Mouse (Mus musculus) kidney, adult 10 weeks (tissue): ENCODE data around the gene Ranbp10. TPM values are rescaled to one million over a fixed set of nuclear protein-coding genes. Genes with fewer than 3 reads are reported as not detected.

ENCODE experiments used
- polyA plus RNA-seq: library from polyadenylated mRNA; stranded (reverse); fragments of 350-450 nt; fragmentation: Illumina TruSeq; extraction: RNeasy Lipid Tissue Mini Kit (QIAGEN cat#74804); gene quantifications from one replicate; pipeline ENCODE4 v1.2.3, GENCODE M21; 2014; ENCODE audit warnings: low read depth, low replicate concordance

The Ranbp10 gene
- polyA plus RNA-seq: 4.1 TPM

DNA sequence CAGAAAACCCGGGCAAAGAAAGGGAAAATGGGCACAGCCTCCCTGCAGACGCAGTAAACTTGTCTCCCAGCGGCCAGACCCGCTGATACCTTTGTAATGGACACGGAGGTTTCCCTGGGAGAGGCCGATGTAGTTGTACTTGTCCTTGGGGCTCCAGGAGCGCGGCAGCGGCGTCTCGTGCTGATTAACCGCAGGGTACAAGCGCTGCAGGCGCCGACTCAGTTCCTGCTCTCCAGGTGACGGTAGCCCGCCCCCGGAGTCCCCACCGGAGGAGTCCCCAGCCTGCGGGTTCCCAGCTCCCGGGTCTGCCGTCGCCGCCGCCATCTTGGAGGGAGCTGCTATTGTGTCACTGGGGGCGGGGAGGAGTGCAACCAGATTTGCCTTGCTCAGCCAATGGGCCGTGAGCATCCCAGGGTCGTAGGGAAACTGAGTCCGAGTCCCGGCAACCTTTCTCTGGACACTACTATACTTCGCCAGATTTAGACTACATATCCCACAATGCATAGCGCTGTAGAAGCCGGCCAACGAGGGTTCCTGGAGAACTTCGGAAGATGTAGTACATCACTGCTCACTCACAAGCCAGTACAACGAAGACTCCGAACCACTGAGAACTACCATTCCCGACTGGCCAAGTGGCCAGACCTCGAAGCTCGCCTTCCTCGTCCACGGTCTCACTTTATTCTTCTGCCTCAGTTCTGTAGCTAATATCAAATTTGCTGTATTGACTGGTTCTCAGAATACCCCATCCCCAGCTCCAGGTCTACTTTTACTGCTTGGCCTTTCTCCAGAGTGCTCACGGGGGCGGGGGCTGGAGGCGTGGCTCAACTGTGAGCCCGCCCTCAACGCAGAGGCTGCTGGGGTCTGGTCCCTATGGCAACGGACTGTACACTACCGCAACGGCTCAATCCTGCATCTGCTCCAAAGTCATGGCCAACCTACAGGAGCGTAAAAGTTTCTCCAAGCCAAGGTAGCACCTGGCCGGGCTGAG, at the start of gene Ranbp10, which contains the start of gene Tsnaxip1:
TSS of gene Ranbp10 (minus strand) at position 490 of the 988 bp plus-strand sequence.
TSS of gene Tsnaxip1 (plus strand) at position 871 of the 988 bp plus-strand sequence.

DNA sequence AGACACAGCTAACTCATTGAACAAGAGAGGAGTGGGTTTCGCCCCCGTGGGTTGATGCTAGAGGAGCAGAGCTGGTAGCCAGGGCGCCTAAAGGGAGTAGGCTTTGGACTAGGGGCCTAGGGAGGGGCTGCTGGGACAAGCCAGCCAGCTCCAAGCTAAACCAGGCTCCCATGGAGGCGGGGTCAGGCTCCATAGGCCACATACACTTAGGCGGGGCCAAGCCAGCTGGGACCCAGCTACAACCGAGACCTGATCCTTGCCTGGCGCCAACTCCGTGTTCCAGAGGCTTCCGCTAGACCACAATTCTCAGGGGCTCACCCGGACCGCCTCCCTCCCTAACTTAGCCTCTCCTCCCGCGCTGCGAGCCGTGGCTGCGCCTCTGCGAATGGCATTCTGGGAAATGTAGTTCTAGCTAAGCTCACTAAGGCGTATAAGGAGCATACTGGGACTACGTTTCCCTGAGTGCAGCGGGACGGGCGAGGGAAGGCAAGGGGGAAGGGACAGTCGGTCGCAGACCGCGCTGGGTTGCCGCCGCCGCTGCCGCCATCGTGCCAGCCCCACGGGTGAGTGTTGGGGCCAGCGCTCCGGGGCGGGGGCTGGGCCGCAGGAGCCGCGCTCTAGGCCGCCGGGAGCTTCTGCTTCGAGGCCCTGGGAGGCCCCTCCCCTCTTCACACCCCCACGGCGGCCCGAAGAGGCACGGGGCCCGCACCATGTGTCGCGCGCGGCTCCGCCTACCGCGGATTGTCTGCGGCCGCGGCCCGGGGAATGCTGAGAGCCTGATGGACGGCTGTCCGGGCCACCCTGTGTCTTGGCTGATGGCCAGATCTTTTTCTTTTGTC, 33.2 kb upstream of the Ranbp10 start, which contains the start of gene Nutf2:
TSS of gene Nutf2 (plus strand) at position 438 of the 839 bp plus-strand sequence.

DNA sequence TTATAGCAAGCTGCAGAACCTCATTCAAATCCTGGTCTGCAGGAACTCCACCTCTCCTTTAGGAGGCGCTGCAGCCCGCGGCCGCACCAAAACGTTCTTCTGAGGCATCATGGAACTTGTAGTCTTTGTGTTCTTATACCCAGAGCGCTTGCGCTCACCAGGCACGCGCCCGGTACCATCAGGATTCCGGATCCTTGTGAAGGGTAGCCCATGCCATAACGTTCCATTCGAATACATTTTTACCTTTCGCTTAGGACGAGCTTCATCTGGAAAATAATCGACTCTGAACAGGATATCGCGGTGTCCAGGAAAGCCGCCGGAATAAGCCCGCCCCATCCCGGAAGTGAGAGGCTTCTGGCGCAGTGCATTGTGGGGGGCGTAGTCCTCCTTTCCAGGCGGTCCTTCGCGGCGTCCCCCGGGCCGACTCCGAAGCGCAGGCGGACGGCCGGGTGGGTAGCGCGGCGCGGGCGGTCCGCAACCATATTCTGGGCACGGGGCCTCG, 27.6 kb upstream of the Ranbp10 start, which contains the start of gene Thap11:
TSS of gene Thap11 (plus strand) at position 418 of the 502 bp plus-strand sequence.

DNA sequence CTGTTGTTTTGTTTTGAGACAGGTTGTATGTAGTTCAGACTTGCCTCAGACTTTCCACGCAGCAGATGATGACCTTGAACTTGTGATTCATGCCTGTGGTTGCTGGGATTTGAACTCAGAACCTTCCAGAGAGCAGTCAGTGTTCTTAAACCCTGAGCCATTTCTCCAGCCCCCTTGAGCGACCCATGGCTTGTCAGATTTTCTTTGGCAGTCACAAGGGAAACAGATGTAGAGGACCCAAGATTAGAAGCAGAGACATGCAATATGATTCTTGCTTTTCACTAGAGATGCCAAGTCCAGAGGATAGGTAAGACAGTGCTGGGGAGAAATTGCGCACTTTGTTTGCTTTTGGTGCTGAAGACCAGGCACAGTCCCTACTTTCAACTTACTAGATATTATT, 26.0 kb upstream of the Ranbp10 start, which contains the start of gene Cenpt:
TSS of gene Cenpt (minus strand) at position 101 of the 400 bp plus-strand sequence.

DNA sequence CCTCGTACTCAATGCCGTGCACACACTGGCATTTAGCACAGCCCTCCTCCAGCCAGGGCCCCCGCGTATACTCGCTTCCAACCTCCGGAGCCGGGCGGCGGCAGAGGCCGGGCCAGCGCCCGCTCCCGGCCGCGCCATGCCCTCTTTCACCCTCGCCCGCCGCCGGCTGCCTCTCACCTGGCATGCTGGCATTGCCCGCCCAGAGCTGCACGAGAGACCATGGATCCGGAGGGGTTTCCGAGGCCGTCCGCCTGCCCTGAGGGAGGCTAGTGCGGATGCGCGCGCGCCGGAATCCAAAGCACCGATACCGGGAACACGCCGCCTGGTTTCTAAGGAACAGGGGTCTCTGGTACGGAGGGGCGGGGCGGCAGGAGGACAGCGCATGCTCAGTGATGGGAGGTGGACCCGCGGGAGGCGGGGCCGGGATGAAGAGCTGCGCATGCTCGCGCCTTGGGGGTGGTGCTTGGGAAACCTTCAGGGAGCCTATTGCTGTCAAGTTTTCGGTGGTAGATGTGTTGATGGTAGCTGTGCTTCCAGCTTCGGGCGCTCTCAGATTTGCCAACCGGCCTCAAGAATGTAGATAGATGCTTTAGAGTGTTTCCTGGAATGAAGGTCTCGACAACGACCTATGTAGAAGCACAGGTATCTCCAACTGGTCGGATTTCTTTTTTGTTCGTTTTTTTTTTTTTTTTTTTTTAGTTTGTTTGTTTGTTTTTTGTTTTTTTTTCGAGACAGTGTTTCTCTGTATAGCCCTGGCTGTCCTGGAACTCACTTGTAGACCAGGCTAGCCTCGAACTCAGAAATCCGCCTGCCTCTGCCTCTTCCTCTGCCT, 68.7 kb downstream of the Ranbp10 start, which contains the start of gene Gfod2:
TSS of gene Gfod2 (minus strand) at position 388 of the 832 bp plus-strand sequence.

Other genes with a start within 250 kb of the Ranbp10 start
- 0.93 TPM for gene Ripor1, start 222.1 kb downstream of the Ranbp10 start, polyA plus RNA-seq
- 70.9 TPM for gene Ctcf, start 190.8 kb downstream of the Ranbp10 start, polyA plus RNA-seq
- not detected for gene Agrp, start 190.0 kb downstream of the Ranbp10 start, polyA plus RNA-seq
- gene Carmil2, start 141.1 kb downstream of the Ranbp10 start, polyA plus RNA-seq: not detected
- gene Acd, start 126.2 kb downstream of the Ranbp10 start, polyA plus RNA-seq: 1.1 TPM
- not detected for gene Pard6a, start 126.2 kb downstream of the Ranbp10 start, polyA plus RNA-seq
- gene 4933405L10Rik, start 119.7 kb downstream of the Ranbp10 start, polyA plus RNA-seq: not detected
- not detected for gene Enkd1, start 119.1 kb downstream of the Ranbp10 start, polyA plus RNA-seq
- gene Gfod2, start 68.7 kb downstream of the Ranbp10 start, polyA plus RNA-seq: 0.20 TPM
- gene Tsnaxip1, start 381 bp upstream of the Ranbp10 start, polyA plus RNA-seq: not detected
- gene Cenpt, start 25.9 kb upstream of the Ranbp10 start, polyA plus RNA-seq: 0.69 TPM
- gene Thap11, start 27.8 kb upstream of the Ranbp10 start, polyA plus RNA-seq: 11.1 TPM
- gene Nutf2, start 33.2 kb upstream of the Ranbp10 start, polyA plus RNA-seq: 55.0 TPM
- 2.0 TPM for gene Edc4, start 53.5 kb upstream of the Ranbp10 start, polyA plus RNA-seq
- gene Nrn1l, start 66.2 kb upstream of the Ranbp10 start, polyA plus RNA-seq: not detected
- 3.1 TPM for gene Pskh1, start 73.1 kb upstream of the Ranbp10 start, polyA plus RNA-seq
- not detected for gene Ctrl, start 106.5 kb upstream of the Ranbp10 start, polyA plus RNA-seq
- gene Psmb10, start 111.1 kb upstream of the Ranbp10 start, polyA plus RNA-seq: not detected
- not detected for gene Lcat, start 116.0 kb upstream of the Ranbp10 start, polyA plus RNA-seq
- 1.4 TPM for gene Slc12a4, start 138.7 kb upstream of the Ranbp10 start, polyA plus RNA-seq
- gene Dpep3, start 152.1 kb upstream of the Ranbp10 start, polyA plus RNA-seq: not detected
- gene Dus2, start 164.0 kb upstream of the Ranbp10 start, polyA plus RNA-seq: 2.1 TPM
- not detected for gene Dpep2nb, start 178.6 kb upstream of the Ranbp10 start, polyA plus RNA-seq
- gene Ddx28, start 184.5 kb upstream of the Ranbp10 start, polyA plus RNA-seq: 2.9 TPM
- 48.4 TPM for gene Nfatc3, start 231.5 kb upstream of the Ranbp10 start, polyA plus RNA-seq